Mouse (Mus musculus) embryo, embryonic 10.5 days (tissue): ENCODE results near the gene Hectd1.

Experiments
- DNase-seq: peaks from one replicate; pipeline ENCODE4 v3.0.0-alpha.2; 2015; ENCODE audit warnings: low spot score

Gene Hectd1

DNA sequence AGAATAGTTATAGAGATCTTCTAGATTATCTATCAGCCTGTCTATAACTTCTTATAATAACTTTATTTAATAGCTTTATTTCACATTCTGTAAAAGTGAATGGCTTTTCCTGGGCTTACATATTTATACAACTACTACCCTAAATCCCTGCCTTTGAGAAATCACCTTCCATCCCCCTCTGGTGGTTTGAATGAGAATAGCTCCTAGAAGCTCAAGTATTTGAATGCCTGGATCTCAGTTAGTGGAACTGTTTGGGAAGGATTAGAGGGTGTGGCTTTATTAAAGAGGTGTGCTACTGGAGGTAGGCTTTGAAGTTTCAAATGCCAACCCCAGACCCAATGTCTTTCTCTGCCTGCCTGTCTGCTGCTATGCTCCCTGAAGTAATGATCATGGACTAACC, 127.6 kb downstream of the Hectd1 start:
- no peak for DNase-seq

GRCm38 (mm10) chr12:51699623-51700393, 129.5 kb downstream of the Hectd1 start:
- DNase-seq = no peak

- no peak for DNase-seq
Measured at GRCm38 (mm10) chr12:51696157-51696556, 133.2 kb downstream of the Hectd1 start.

GRCm38 (mm10) chr12:51694966-51695365, 134.4 kb downstream of the Hectd1 start:
- no peak for DNase-seq

DNA sequence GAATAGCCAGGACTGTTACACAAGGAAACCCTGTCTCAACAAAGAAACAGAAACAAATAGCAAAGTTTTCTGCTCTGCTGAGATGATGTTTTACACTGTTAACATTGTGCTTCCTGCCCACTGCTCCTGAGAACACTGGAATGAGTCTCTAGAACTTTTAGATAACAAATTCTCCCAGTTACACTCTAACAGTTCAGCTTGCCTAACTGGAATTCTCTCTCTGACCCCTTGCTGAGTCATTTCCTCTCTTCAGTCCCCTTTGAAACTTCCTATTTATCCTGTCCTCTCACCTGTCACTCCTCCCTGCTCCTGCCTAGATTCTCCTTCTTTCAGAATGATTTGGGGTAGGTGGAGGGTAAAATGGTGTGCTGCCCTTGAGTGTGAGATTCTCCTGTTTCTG, 135.2 kb downstream of the Hectd1 start:
- no peak for DNase-seq
